Mouse (Mus musculus): ENCODE results near the gene Trib3.
"Not testable (repeated sequence)": the region's sequence is repeated elsewhere in the genome, so short reads cannot be mapped to it uniquely, and the experiment has no call there.

The Trib3 gene

GRCm38 (mm10) chr2:152305480-152305879 lies 38.4 kb downstream of the Trib3 start:
- DNase-seq: no peak

DNA sequence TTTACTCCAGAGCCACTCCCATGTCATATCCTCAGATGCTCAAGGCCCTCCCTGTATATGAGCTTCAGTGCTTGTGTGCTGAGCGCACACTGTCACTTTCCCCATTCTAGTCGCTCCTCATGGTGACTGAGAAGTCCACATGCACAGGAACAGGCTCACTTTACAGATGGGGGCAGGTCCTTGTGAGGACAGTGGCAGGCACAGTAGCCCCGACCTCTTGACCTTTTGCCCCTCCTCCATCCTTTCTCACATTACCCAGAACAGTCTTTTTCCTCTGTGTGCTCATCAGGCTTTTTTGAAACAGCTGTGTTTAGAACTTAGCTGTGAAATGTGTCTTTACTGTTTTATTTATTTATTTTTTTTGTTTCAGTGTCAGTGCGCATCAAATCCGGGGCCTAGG lies 40.1 kb downstream of the Trib3 start:
- DNase-seq: no peak

DNA sequence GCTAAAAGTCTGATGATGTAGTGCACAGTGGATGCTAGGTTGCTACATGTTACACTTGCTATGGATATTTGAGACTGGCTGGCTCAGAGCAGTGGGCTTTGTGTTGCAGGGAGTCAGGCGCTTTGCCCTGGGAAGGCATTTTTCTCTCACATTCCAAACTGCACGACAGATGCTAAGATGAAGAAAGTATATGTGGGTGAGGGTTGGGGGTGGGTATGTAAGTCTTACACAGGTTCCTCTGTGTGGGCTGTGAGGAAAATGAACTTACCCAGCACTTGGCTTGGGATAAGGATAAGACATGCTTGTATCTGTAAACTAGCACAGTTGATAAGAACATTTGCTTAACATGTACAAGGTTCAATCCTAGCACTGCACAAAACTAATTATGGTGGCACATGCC lies 41.0 kb downstream of the Trib3 start:
- DNase-seq: no peak

- no peak for DNase-seq
Measured at GRCm38 (mm10) chr2:152294541-152294940, 49.3 kb downstream of the Trib3 start.

DNA sequence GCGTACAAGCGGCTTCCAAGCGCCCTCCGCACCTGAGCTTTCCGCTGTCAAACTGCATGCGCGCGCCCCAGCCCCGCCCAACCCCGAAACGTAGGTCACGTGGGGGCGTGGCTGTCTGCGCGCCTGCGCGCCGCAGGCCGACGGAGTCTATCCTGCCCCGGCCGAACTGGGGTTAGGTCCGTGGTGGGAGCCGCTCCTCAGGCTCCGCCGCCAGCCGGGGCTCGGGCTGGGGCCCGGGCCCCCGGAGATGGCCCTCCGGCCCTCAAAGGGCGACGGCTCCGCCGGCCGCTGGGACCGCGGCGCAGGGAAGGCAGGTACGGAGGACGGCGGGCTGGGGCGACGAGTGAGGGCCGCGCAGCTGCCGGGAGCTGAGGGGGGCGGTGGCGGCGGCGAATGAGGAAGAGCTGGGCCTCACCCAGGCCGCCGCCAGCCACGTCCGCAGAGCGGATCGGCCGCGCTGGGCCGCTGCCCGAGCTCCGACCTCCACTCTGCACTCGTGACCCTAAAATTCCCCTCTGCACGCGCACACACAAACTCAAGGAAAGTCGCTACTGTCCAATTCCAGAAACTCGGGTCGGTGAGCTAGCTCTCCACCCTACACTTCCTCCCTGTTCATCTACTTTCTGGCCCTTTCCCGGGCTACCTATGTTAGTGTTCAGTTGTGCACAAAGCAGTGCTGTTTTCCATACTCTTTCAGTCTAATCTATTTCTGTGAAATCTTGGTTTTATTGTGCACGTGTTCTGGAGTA lies 49.9 kb downstream of the Trib3 start, which contains the start of gene Tbc1d20:
Tbc1d20 (plus strand) TSS at position 102 of the 749 bp plus-strand sequence.
- peak; percentile 87 to 92 for DNase-seq

DNA sequence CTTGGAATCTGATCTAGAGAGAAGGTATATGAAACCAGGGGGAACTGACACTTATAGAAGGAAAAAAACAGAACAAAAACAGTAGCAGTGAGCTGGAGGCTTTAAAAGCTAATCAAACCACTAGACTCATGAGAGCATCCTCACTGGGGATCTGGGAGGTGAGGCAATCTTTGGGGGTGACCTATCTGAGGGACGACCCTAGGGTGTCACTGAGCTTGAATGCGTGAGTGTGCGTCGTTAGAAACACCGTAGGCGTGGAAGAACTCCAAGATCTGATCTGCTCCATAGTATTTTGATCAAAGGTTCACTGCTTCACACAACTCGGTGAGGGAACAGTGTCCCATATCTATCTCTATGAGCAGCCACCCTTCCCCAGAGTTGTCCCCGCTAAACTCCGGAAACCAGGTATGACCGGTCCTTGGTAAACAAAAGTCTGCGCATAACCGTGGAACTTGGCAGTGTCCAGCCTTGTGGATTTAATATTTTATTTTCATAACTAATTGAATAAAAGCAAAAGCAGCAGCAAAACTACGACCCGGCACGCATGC lies 50.6 kb downstream of the Trib3 start:
- DNase-seq: no peak

- no peak for DNase-seq
Measured at GRCm38 (mm10) chr2:152292475-152292874, 51.4 kb downstream of the Trib3 start.

DNA sequence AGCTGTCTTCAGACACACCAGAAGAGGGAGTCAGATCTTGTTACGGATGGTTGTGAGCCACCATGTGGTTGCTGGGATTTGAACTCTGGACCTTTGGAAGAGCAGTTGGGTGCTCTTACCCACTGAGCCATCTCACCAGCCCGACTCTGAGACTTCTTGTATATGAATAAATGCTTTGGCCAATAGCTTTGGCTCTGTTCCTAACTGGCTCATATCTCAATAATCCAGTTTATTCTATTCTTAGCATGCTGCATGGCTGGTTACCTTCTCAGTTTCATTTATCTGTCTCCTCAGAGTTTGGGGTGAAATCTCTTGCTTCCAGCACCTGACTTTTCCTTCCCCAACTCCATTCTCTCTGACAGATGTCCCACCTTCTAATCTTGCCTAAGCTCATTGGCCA lies 54.2 kb downstream of the Trib3 start:
- not testable (repeated sequence) for DNase-seq

DNA sequence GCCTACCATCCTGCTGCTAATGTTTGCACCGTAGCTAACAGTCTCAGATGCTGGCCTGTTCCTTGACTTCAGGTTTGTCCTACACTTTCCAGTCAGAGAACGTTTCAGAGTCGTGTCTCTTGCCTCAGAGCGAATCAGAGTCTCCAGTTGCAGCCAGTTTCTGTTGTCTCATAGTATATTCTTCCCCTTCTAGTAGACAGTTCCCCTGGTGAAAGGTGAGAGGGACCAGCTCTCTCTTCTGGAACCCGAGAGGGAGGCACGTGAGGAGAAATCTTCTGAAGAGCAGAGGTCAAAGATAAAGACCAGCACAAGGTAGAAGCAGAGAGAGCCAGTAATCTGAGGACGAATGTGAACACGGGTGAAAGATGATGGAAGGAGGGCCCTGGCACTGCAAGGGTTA lies 55.8 kb downstream of the Trib3 start:
- no peak for DNase-seq

GRCm38 (mm10) chr2:152287560-152287959 lies 56.3 kb downstream of the Trib3 start:
- no peak for DNase-seq
